Mouse (Mus musculus) kidney, embryonic 16.5 days (tissue): Measurements from ENCODE around the gene Opn1sw. TPM values are rescaled to one million over a fixed set of nuclear protein-coding genes. Genes with fewer than 3 reads are reported as not detected.

Source experiments
- ATAC-seq: fragments of 200-750 bp; cut with Nextera tagmentation; 2 replicates; pipeline ENCODE4 v1.8.0; 2017; ENCODE audit warnings: moderate TSS enrichment; ENCODE audit not compliant: low FRiP score, low TSS enrichment
- H3K27ac ChIP-seq: fragments of 300-500 bp; sonication (generic); 2 replicates; pipeline ENCODE4 v1.5.1; 2014; ENCODE audit warnings: low read length
- H3K27me3 ChIP-seq: fragments of 300-500 bp; sonication (generic); 2 replicates; pipeline ENCODE4 v1.6.1; 2014; ENCODE audit warnings: low read length, control low read depth, mixed read lengths; ENCODE audit not compliant: insufficient read depth
- H3K36me3 ChIP-seq: fragments of 300-500 bp; sonication (generic); 2 replicates; pipeline ENCODE4 v1.6.1; 2014; ENCODE audit warnings: low read length, control low read depth, mixed read lengths; ENCODE audit not compliant: insufficient read depth
- H3K4me1 ChIP-seq: fragments of 300-500 bp; sonication (generic); 2 replicates; pipeline ENCODE4 v1.6.1; 2014; ENCODE audit warnings: low read length, control low read depth, mixed read lengths; ENCODE audit not compliant: insufficient read depth
- H3K4me2 ChIP-seq: fragments of 300-500 bp; sonication (generic); replicated peaks from 2 replicates; pipeline ENCODE4 v1.6.1; 2014; ENCODE audit warnings: low read depth, low read length
- H3K4me3 ChIP-seq: fragments of 300-500 bp; sonication (generic); 2 replicates; pipeline ENCODE4 v1.5.1; 2014; ENCODE audit warnings: mild to moderate bottlenecking, low read length
- H3K9ac ChIP-seq: fragments of 300-500 bp; sonication (generic); replicated peaks from 2 replicates; pipeline ENCODE4 v1.6.1; 2014; ENCODE audit warnings: low read length
- H3K9me3 ChIP-seq: fragments of 300-500 bp; sonication (generic); 2 replicates; pipeline ENCODE4 v1.6.1; 2016; ENCODE audit warnings: low read length, control low read depth
- WGBS: fragments of 180-500 bp; shearing (Covaris S2); extraction: QIAGEN DNeasy Blood & Tissue Kit; methylation state at CpG from one replicate; pipeline ENCODE4 v1.1.7; 2014; 5-methylcytosine and 5-hydroxymethylcytosine counted together
- polyA plus RNA-seq: library from polyadenylated mRNA; unstranded; fragments of >200 nt; fragmentation: Nextera tagmentation; extraction: Ambion mirVana; gene quantifications from 2 replicates; pipeline ENCODE4 v1.2.1, GENCODE M21; 2015

Gene Opn1sw
- polyA plus RNA-seq, 1 experiment from 2014 or later: 0.79 TPM

DNA sequence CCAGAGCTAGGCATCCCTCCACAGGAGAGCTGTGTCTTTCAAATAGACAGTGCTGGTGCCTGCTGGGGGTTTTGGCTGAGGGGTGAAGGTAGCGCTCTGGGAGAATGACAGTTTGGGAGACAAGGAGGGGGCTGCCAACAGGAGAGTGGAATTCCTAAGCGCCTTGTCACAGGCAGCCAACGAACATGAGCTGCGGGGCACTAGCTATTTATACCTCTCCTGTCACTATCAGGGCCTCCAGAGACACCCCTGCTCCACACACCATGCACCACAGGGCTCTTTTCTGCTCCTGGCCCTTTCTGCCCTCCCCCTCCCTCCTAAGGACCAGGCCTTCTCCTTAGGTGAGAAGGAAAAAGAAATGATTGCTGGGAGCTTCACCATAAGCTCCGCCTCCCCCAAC is 43.2 kb upstream of the Opn1sw start:
- H3K4me3 ChIP-seq: no peak overlapping the region
- H3K9ac ChIP-seq: no peak overlapping the region
- H3K27me3 ChIP-seq: peaks cover 25% of the 10 kb centered on the region; the same call in 1 of the 2 replicates
- no peak overlapping the region for H3K27ac ChIP-seq
- WGBS: 29% methylated on average over 5 of the region's 5 CpGs
- no peaks in the 10 kb centered on the region for H3K36me3 ChIP-seq
- H3K4me2 ChIP-seq: no peak overlapping the region
- peaks cover 40% of the 10 kb centered on the region for H3K4me1 ChIP-seq
- H3K9me3 ChIP-seq: no peaks in the 10 kb centered on the region
- ATAC-seq: no peak

DNA sequence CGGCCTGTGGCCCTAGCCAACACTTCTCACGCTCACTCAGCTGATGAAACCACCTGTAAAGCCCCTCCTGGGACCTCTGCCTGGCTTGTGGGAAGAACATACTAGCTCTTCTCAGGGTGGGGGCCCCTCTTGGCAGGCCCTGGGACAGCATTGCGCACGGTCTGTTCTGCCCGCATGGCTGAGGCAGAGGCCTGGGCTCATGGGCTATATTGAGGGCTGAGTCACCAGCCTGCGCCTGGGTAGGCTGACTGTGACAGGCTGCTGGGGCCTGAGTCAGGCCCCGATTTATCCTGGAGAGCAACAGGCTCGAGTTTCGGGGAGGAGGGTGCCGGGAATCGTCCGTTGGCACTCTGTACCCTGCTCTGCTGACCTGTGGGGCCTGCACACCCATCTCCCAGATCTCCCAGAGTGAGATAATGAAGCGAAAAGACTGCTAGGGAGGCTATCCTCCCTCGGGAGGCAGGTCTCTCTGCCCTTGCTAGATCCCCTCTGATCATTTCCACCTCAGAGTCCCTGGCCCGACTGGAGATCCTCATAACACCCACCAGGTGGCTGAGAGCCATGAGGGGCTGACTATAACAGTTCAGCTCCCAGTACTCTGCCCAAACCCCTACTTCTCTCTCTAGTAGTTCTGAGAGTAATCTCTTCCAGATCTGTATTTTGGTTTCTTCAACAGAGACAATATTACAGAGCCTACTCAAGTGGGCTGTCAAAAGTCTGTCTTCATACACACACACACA is 42.6 kb upstream of the Opn1sw start:
- WGBS: 42% methylated on average over 15 of the region's 15 CpGs
- Histone ChIP-seq H3K9ac (no peak overlapping the region), H3K27me3 (peaks cover 25% of the 10 kb centered on the region; the same call in 1 of the 2 replicates), H3K9me3 (no peaks in the 10 kb centered on the region), H3K4me1 (peaks cover 34% of the 10 kb centered on the region), H3K4me3 (no peak overlapping the region), H3K4me2 (no peak overlapping the region), H3K27ac (no peak overlapping the region), H3K36me3 (no peaks in the 10 kb centered on the region)
- no peak for ATAC-seq

DNA sequence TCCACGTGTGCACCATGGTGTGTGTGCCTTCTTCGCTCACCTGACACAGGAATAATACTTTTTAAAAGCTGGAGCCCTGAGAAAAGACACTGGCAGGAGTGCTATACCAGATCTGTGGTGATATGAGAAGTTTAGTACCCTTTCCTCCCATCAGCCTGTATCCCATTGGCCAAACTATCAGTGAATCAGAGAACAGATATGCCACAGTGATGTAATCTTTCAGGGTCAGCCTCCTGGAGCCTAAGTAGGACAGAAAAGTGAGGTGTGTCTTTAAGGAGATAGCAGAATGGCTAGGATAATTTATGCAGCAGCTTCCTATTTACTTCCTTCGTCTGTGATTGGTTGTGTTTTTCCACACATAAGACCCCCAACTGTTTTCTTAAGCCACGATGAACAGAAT is 39.9 kb upstream of the Opn1sw start:
- ATAC-seq: no peak
- Histone ChIP-seq H3K36me3 (no peaks in the 10 kb centered on the region), H3K4me2 (no peak overlapping the region), H3K4me3 (no peak overlapping the region), H3K27me3 (peaks cover 14% of the 10 kb centered on the region; the same call in 1 of the 2 replicates), H3K27ac (no peak overlapping the region), H3K9ac (no peak overlapping the region), H3K4me1 (peaks cover 8% of the 10 kb centered on the region; the same call in 1 of the 2 replicates), H3K9me3 (no peaks in the 10 kb centered on the region)
- 60% methylated on average over 4 of the region's 4 CpGs for WGBS

DNA sequence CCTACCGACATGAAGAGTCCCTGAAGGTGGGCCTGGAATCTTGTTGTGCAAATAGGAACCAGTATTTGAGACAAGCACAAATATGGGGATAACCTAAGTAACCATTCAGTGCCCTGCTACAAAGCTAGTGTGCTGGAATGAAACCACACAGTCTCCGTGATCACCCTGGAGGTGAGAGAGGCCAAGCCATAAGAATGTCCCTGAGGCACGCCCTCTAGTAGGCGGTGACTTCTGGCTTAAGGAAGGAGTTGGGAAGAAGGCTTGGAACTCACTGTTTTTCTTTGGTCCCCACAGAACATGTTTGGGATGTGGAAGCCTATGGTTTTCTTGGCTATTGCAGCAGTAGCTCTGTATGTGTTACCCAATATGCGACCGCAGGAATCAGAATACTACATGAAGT is 38.1 kb upstream of the Opn1sw start:
- no peak overlapping the region for H3K4me3 ChIP-seq
- no peaks in the 10 kb centered on the region for H3K9me3 ChIP-seq
- 72% methylated on average over 6 of the region's 6 CpGs for WGBS
- no peak overlapping the region for H3K4me2 ChIP-seq
- no peak overlapping the region for H3K9ac ChIP-seq
- H3K27me3 ChIP-seq: no peaks in the 10 kb centered on the region
- no peak overlapping the region for H3K27ac ChIP-seq
- no peaks in the 10 kb centered on the region for H3K36me3 ChIP-seq
- H3K4me1 ChIP-seq: no peaks in the 10 kb centered on the region
- ATAC-seq: no peak

DNA sequence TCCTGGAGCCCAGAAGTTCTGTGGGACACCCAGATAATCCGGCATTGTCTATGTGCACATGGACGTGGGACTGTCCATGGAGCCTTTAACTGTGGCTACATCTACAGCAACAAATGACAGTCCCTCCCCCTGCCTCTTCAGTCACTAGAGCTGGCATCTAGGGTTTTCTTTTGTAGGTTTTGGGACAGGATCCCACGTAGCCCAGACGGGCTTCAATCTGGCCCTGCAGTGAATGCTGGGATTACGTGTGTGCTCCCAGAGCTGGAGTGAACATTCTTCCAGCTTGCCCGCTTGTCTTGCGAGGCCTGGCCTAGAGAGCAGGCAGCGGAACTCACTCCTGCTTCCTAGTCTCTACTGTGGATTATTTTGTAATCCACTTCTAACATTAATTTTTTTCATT is 36.9 kb upstream of the Opn1sw start:
- H3K4me3 ChIP-seq: no peak overlapping the region
- ATAC-seq: no peak
- H3K4me2 ChIP-seq: no peak overlapping the region
- 88% methylated on average over 8 of the region's 8 CpGs for WGBS
- no peaks in the 10 kb centered on the region for H3K36me3 ChIP-seq
- no peaks in the 10 kb centered on the region for H3K27me3 ChIP-seq
- no peak overlapping the region for H3K27ac ChIP-seq
- no peaks in the 10 kb centered on the region for H3K4me1 ChIP-seq
- no peaks in the 10 kb centered on the region for H3K9me3 ChIP-seq
- no peak overlapping the region for H3K9ac ChIP-seq

DNA sequence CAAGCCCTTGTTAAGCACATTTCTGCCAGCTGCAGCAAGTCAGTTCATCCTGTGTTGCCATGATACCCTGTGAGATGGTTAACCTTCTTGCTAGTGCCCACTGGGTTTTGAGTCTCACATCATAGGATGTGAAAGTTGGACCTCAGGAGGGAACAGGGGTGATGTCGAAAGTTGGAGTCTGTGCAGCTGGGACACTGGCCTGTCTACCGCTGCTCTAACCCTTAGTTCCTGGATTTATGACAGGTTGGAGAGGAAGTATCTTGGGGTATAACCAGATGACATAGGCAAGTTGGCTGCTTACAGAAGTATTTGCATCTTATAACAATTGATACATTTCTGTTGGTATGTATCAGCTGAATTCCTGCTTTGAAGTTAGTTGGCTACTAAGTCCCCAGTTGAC is 32.3 kb upstream of the Opn1sw start:
- no peaks in the 10 kb centered on the region for H3K27me3 ChIP-seq
- H3K4me3 ChIP-seq: no peak overlapping the region
- no peak overlapping the region for H3K27ac ChIP-seq
- no peaks in the 10 kb centered on the region for H3K9me3 ChIP-seq
- WGBS: 76% methylated on average over 2 of the region's 2 CpGs
- 0 out of 2 replicates have a peak, but pooled peaks cover 2% of the 10 kb centered on the region for H3K36me3 ChIP-seq
- no peak overlapping the region for H3K9ac ChIP-seq
- no peak for ATAC-seq
- no peak overlapping the region for H3K4me2 ChIP-seq
- no peaks in the 10 kb centered on the region for H3K4me1 ChIP-seq

DNA sequence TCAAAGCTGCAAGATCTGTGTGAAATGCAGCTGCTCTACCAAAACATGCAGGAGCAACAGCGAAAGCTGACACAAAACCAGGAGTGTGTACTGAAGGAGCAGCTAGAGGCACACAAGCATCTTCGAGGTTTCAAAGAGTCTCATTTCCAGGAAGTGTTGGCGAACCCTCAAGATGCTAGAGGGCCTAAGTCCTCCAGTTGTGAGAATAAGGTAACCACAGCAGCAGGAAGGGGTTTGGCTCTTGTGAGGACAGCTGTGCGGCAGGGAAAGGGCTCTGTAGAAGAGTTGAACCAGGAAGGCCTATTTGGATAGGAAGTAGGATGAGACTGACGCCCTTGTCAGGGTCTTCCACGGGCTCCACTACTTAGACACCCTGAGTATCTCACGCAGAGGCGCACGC is 27.2 kb upstream of the Opn1sw start:
- H3K9ac ChIP-seq: no peak overlapping the region
- no peaks in the 10 kb centered on the region for H3K9me3 ChIP-seq
- H3K4me2 ChIP-seq: no peak overlapping the region
- H3K36me3 ChIP-seq: peaks cover 9% of the 10 kb centered on the region; the same call in 1 of the 2 replicates
- H3K27me3 ChIP-seq: no peaks in the 10 kb centered on the region
- H3K4me3 ChIP-seq: no peak overlapping the region
- 83% methylated on average over 9 of the region's 9 CpGs for WGBS
- ATAC-seq: no peak
- no peak overlapping the region for H3K27ac ChIP-seq
- H3K4me1 ChIP-seq: no peaks in the 10 kb centered on the region

DNA sequence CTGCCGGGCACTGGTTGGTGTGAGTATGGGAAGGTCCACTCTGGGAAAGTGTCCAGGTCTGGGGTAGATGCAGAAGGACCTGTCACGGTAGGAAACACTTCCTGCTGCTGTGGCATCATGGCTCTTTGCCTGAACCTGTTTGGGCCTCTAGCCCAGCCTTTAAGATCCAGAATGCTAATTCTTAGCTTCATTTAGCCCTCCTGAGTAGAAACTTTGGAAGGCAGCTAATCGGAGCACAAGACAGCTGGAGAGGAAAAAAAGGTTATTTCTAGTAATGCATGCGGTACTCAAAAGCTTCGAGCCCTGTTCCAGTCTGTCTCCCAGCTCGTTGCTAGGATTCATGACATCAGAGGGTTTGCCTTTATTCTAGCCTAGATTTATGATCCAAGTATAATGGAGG is 18.1 kb upstream of the Opn1sw start:
- WGBS: 74% methylated on average over 6 of the region's 6 CpGs
- H3K9me3 ChIP-seq: no peaks in the 10 kb centered on the region

DNA sequence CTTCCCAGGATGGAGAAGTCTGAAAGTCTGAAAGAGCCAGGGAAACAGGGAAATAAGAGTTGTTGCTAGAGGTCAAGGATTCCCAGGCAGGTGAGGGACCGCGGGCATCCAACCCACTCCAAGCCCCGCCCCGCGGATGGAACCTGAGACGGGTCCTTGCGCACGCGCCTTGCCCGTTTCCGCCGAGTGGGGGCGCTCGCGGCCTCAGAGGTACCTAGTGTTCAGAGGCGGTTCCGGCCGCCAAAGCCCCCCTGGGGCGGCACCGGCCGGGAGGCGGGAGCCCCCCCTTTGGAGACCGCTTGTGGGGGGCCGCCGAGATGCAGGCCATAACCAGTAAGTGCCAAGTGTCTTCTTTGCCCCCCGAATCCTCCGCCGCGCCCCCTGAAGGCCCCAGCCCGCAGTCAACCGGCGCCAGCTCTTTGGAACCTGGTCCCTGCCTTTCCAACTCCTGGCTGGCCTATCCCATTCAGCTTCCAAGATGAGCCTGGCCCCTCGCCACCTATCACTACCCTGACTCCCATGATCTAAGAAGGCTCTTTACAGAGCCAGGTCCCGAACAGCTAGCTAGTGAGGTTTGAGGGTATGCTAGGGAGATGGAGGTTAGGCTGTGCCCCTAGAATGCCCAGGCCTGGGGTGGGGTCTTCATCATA is 14.6 kb upstream of the Opn1sw start:
- Histone ChIP-seq H3K27me3 (no peaks in the 10 kb centered on the region), H3K9me3 (no peaks in the 10 kb centered on the region), H3K36me3 (no peaks in the 10 kb centered on the region), H3K9ac (no peak overlapping the region), H3K27ac (no peak overlapping the region), H3K4me2 (peak overlapping the region; percentile 43), H3K4me1 (peaks cover 5% of the 10 kb centered on the region; the same call in 1 of the 2 replicates), H3K4me3 (peak overlapping the region; percentile 20; the same call in 1 of the 2 replicates)
- ATAC-seq: peak; percentile 39
- WGBS: 5% methylated on average over 31 of the region's 34 CpGs

More for the DNA sequence above, 18.1 kb upstream of the Opn1sw start:
- no peak overlapping the region for H3K4me3 ChIP-seq
- H3K4me1 ChIP-seq: peaks cover 5% of the 10 kb centered on the region; the same call in 1 of the 2 replicates
- no peak overlapping the region for H3K27ac ChIP-seq
- no peak overlapping the region for H3K4me2 ChIP-seq
- H3K36me3 ChIP-seq: peaks cover 11% of the 10 kb centered on the region
- no peak for ATAC-seq
- H3K27me3 ChIP-seq: no peaks in the 10 kb centered on the region
- H3K9ac ChIP-seq: no peak overlapping the region

DNA sequence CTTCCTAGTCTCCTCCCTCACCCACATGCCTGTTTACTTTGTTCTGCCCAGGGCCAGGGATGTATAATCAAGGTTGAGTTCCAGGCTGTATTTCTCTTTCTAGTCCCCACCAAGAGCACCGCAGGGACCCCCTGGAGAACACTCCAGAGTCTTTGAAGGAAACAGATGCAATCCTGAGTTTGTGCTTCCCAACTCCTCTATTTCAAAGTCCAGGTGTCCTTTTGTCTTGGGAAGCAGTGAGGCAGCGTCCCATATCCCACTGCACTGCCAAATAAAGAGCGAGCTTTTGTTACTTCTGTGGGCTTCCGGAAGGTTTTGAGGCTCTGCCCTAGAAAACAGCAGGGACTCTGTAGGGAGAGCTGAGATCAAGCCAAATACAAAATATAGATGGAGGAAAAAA is 11.6 kb upstream of the Opn1sw start:
- Histone ChIP-seq H3K36me3 (no peaks in the 10 kb centered on the region), H3K9me3 (no peaks in the 10 kb centered on the region), H3K4me3 (no peak overlapping the region), H3K4me2 (no peak overlapping the region), H3K9ac (no peak overlapping the region), H3K27ac (no peak overlapping the region), H3K27me3 (no peaks in the 10 kb centered on the region), H3K4me1 (peaks cover 17% of the 10 kb centered on the region)
- no peak for ATAC-seq
- WGBS: 92% methylated on average over 4 of the region's 4 CpGs
